Mouse (Mus musculus): ENCODE results near the gene Ifi206. TPM values are rescaled to one million over a fixed set of nuclear protein-coding genes. Genes with fewer than 3 reads are reported as not detected.
"Not testable (repeated sequence)": the region's sequence is repeated elsewhere in the genome, so short reads cannot be mapped to it uniquely, and the experiment has no call there.

Gene Ifi206
- polyA plus RNA-seq (2015; fragmentation: Nextera tagmentation; extraction: Ambion mirVana) = 0.07 and 0.26 TPM in 2 replicates

GRCm38 (mm10) chr1:173490812-173491480 is at the start of gene Ifi206:
Gene Ifi206 (minus strand): TSS chr1:173491041.
- WGBS (ENCODE audit: insufficient replicate concordance) = 33% methylated on average over 3 of the region's 3 CpGs
- H3K4me1 ChIP-seq (ENCODE audit: control insufficient read depth, low read depth, low read length); H3K27me3 ChIP-seq (ENCODE audit: control insufficient read depth, insufficient read depth, low read depth, low read length); H3K27ac ChIP-seq (ENCODE audit: low read length); H3K4me3 ChIP-seq (ENCODE audit: low read depth, low read length); H3K36me3 ChIP-seq (ENCODE audit: control insufficient read depth, insufficient read depth); ATAC-seq (ENCODE audit: low read depth); H3K9me3 ChIP-seq (replicated peaks; ENCODE audit: control insufficient read depth, low read length); H3K9ac ChIP-seq (ENCODE audit: low read depth, low read length); H3K4me2 ChIP-seq (ENCODE audit: low read depth, low read length): not testable (repeated sequence)

- not testable (repeated sequence) for H3K9ac ChIP-seq (ENCODE audit: low read depth, low read length); ATAC-seq (ENCODE audit: low read depth); H3K4me2 ChIP-seq (ENCODE audit: low read depth, low read length); H3K4me3 ChIP-seq (ENCODE audit: low read depth, low read length); H3K27ac ChIP-seq (ENCODE audit: low read length); H3K4me1 ChIP-seq (ENCODE audit: control insufficient read depth, low read depth, low read length); H3K9me3 ChIP-seq (replicated peaks; ENCODE audit: control insufficient read depth, low read length); H3K27me3 ChIP-seq (ENCODE audit: control insufficient read depth, insufficient read depth, low read depth, low read length); H3K36me3 ChIP-seq (ENCODE audit: control insufficient read depth, insufficient read depth)
- 63% methylated on average over 3 of the region's 3 CpGs for WGBS (ENCODE audit: insufficient replicate concordance)
Observed at GRCm38 (mm10) chr1:173535791-173536190, 45.0 kb upstream of the Ifi206 start, which contains the start of gene Ifi214. Gene Ifi214 (minus strand): TSS chr1:173535957.

- no peak overlapping the region for H3K9ac ChIP-seq (ENCODE audit: low read depth, low read length)
Observed at GRCm38 (mm10) chr1:173521452-173521851, 30.6 kb upstream of the Ifi206 start.

DNA sequence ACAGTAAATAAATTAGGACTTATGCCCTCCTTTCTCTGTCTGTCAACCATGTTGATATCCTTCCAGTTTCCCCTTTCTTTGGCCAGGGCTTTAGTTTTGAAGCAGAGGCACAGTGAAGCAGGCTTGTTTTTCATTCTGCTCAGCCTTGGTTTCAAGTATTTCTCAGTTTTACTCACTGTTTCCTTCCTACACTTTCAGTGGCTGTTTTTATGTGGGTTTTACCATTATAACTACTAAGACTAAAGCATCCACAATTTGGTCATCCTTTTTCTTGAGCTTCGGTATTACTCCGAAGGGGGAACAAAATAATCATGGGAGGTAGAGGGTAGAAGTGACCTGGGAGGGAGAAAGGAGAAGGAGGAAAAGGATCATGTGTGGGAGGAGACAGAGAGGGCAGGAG is 19.8 kb upstream of the Ifi206 start:
- H3K9me3 ChIP-seq (replicated peaks; ENCODE audit: control insufficient read depth, low read length); H3K27ac ChIP-seq (ENCODE audit: low read length); H3K4me1 ChIP-seq (ENCODE audit: control insufficient read depth, low read depth, low read length); H3K27me3 ChIP-seq (ENCODE audit: control insufficient read depth, insufficient read depth, low read depth, low read length); ATAC-seq (ENCODE audit: low read depth); H3K4me3 ChIP-seq (ENCODE audit: low read depth, low read length); H3K36me3 ChIP-seq (ENCODE audit: control insufficient read depth, insufficient read depth); H3K4me2 ChIP-seq (ENCODE audit: low read depth, low read length); H3K9ac ChIP-seq (ENCODE audit: low read depth, low read length): not testable (repeated sequence)
- WGBS (ENCODE audit: insufficient replicate concordance) = 72% methylated on average over 2 of the region's 2 CpGs

More at GRCm38 (mm10) chr1:173521452-173521851, 30.6 kb upstream of the Ifi206 start:
- no peak for ATAC-seq (ENCODE audit: low read depth)
- Histone ChIP-seq H3K36me3 (ENCODE audit: control insufficient read depth, insufficient read depth) (no peaks in the 10 kb centered on the region), H3K27me3 (ENCODE audit: control insufficient read depth, insufficient read depth, low read depth, low read length) (no peaks in the 10 kb centered on the region), H3K4me3 (ENCODE audit: low read depth, low read length) (no peak overlapping the region), H3K4me1 (ENCODE audit: control insufficient read depth, low read depth, low read length) (no peaks in the 10 kb centered on the region), H3K27ac (ENCODE audit: low read length) (no peak overlapping the region), H3K4me2 (ENCODE audit: low read depth, low read length) (no peak overlapping the region), H3K9me3 (replicated peaks; ENCODE audit: control insufficient read depth, low read length) (no peaks in the 10 kb centered on the region)

GRCm38 (mm10) chr1:173491483-173491882 is 642 bp upstream of the Ifi206 start:
- not testable (repeated sequence) for H3K4me3 ChIP-seq (ENCODE audit: low read depth, low read length); H3K27me3 ChIP-seq (ENCODE audit: control insufficient read depth, insufficient read depth, low read depth, low read length); H3K27ac ChIP-seq (ENCODE audit: low read length); H3K36me3 ChIP-seq (ENCODE audit: control insufficient read depth, insufficient read depth); ATAC-seq (ENCODE audit: low read depth); H3K4me1 ChIP-seq (ENCODE audit: control insufficient read depth, low read depth, low read length); H3K9ac ChIP-seq (ENCODE audit: low read depth, low read length); H3K9me3 ChIP-seq (replicated peaks; ENCODE audit: control insufficient read depth, low read length); H3K4me2 ChIP-seq (ENCODE audit: low read depth, low read length)

- H3K9ac ChIP-seq (ENCODE audit: low read depth, low read length); H3K36me3 ChIP-seq (ENCODE audit: control insufficient read depth, insufficient read depth); H3K4me1 ChIP-seq (ENCODE audit: control insufficient read depth, low read depth, low read length); H3K4me3 ChIP-seq (ENCODE audit: low read depth, low read length); H3K9me3 ChIP-seq (replicated peaks; ENCODE audit: control insufficient read depth, low read length); H3K27me3 ChIP-seq (ENCODE audit: control insufficient read depth, insufficient read depth, low read depth, low read length); H3K4me2 ChIP-seq (ENCODE audit: low read depth, low read length); H3K27ac ChIP-seq (ENCODE audit: low read length); ATAC-seq (ENCODE audit: low read depth): not testable (repeated sequence)
- 60% methylated on average over 3 of the region's 3 CpGs for WGBS (ENCODE audit: insufficient replicate concordance)
Observed at GRCm38 (mm10) chr1:173481182-173481574, 9.7 kb downstream of the Ifi206 start.

- not testable (repeated sequence) for H3K4me1 ChIP-seq (ENCODE audit: control insufficient read depth, low read depth, low read length); H3K36me3 ChIP-seq (ENCODE audit: control insufficient read depth, insufficient read depth); H3K27me3 ChIP-seq (ENCODE audit: control insufficient read depth, insufficient read depth, low read depth, low read length); H3K9ac ChIP-seq (ENCODE audit: low read depth, low read length); ATAC-seq (ENCODE audit: low read depth); H3K4me2 ChIP-seq (ENCODE audit: low read depth, low read length); H3K27ac ChIP-seq (ENCODE audit: low read length); H3K4me3 ChIP-seq (ENCODE audit: low read depth, low read length); H3K9me3 ChIP-seq (replicated peaks; ENCODE audit: control insufficient read depth, low read length)
- 68% methylated on average over 5 of the region's 5 CpGs for WGBS (ENCODE audit: insufficient replicate concordance)
Observed at GRCm38 (mm10) chr1:173480399-173481181, 10.3 kb downstream of the Ifi206 start.

GRCm38 (mm10) chr1:173456761-173457160 is 34.1 kb downstream of the Ifi206 start:
- Histone ChIP-seq H3K9ac (ENCODE audit: low read depth, low read length) (no peak overlapping the region), H3K9me3 (replicated peaks; ENCODE audit: control insufficient read depth, low read length) (no peaks in the 10 kb centered on the region), H3K36me3 (ENCODE audit: control insufficient read depth, insufficient read depth) (no peaks in the 10 kb centered on the region), H3K4me2 (ENCODE audit: low read depth, low read length) (no peak overlapping the region), H3K4me3 (ENCODE audit: low read depth, low read length) (no peak overlapping the region), H3K27me3 (ENCODE audit: control insufficient read depth, insufficient read depth, low read depth, low read length) (no peaks in the 10 kb centered on the region), H3K4me1 (ENCODE audit: control insufficient read depth, low read depth, low read length) (no peaks in the 10 kb centered on the region), H3K27ac (ENCODE audit: low read length) (no peak overlapping the region)
- 71% methylated on average over 5 of the region's 5 CpGs for WGBS (ENCODE audit: insufficient replicate concordance)
- no peak for ATAC-seq (ENCODE audit: low read depth)

DNA sequence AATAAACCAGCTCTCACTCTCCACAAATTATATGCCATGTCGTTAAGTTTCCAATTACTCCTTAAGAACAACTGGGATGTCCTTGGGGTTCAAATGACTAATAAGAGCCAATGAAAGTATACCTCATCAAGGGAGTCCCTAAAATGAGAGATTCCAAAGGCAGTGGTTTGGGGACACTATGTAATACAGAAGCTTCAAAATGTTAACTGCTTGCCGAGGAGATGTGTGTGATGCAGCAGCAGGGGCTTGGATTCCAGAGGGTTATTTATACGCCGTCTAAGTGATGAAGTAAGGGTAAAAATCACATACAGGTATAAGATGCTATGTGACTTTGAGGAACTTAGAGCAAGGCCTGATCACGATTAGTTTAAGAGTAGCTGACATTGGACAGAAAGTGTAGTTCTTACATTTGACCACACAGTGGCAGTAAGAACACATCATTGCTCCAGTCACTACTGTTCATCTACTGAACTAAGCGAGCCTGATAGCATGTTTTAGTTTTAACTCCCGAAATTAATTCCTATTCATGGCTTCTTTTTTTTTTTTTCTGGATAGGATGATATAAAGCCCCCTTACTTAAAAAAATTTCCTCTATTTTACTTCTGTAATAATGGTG is 34.6 kb downstream of the Ifi206 start:
- Histone ChIP-seq H3K9ac (ENCODE audit: low read depth, low read length) (no peak overlapping the region), H3K4me3 (ENCODE audit: low read depth, low read length) (no peak overlapping the region), H3K27me3 (ENCODE audit: control insufficient read depth, insufficient read depth, low read depth, low read length) (no peaks in the 10 kb centered on the region), H3K4me1 (ENCODE audit: control insufficient read depth, low read depth, low read length) (no peaks in the 10 kb centered on the region), H3K27ac (ENCODE audit: low read length) (no peak overlapping the region), H3K36me3 (ENCODE audit: control insufficient read depth, insufficient read depth) (no peaks in the 10 kb centered on the region), H3K9me3 (replicated peaks; ENCODE audit: control insufficient read depth, low read length) (no peaks in the 10 kb centered on the region), H3K4me2 (ENCODE audit: low read depth, low read length) (no peak overlapping the region)
- ATAC-seq (ENCODE audit: low read depth) = no peak
- WGBS (ENCODE audit: insufficient replicate concordance) = 42% methylated on average over 7 of the region's 7 CpGs
